Mouse (Mus musculus): ENCODE results near the gene 1700067K01Rik. TPM values are rescaled to one million over a fixed set of nuclear protein-coding genes. Genes with fewer than 3 reads are reported as not detected.
"Not testable (repeated sequence)": the region's sequence is repeated elsewhere in the genome, so short reads cannot be mapped to it uniquely, and the experiment has no call there.

The 1700067K01Rik gene
- polyA plus RNA-seq, 1 experiment from 2014 or later = 0.77 TPM

- no peak overlapping the region for H3K27ac ChIP-seq (ENCODE audit: low read depth, low read length)
- no peak overlapping the region for H3K4me2 ChIP-seq (ENCODE audit: low read depth)
- H3K9ac ChIP-seq (ENCODE audit: low read length) = no peak overlapping the region
- H3K9me3 ChIP-seq (ENCODE audit: control insufficient read depth, low read length) = no peaks in the 10 kb centered on the region
- H3K27me3 ChIP-seq (ENCODE audit: control insufficient read depth, insufficient read depth, low read length) = no peaks in the 10 kb centered on the region
- DNase-seq (ENCODE audit: low spot score) (no peak), ATAC-seq (ENCODE audit: insufficient read depth, low FRiP score, low TSS enrichment) (no peak)
- WGBS = 94% methylated on average over 1 of the region's 1 CpGs
- peaks cover 18% of the 10 kb centered on the region for H3K36me3 ChIP-seq (ENCODE audit: control insufficient read depth, insufficient read depth, low read length)
- no peak overlapping the region for H3K4me3 ChIP-seq (ENCODE audit: low read depth, low read length)
- no peaks in the 10 kb centered on the region for H3K4me1 ChIP-seq (ENCODE audit: control insufficient read depth, insufficient read depth, low read length)
These were observed 21.1 kb upstream of the 1700067K01Rik start for GRCm38 (mm10) chr8:83980250-83980649.

GRCm38 (mm10) chr8:83980845-83981244, 20.5 kb upstream of the 1700067K01Rik start:
- H3K9ac ChIP-seq (ENCODE audit: low read length) = no peak overlapping the region

GRCm38 (mm10) chr8:83981533-83981932, 19.8 kb upstream of the 1700067K01Rik start:
- DNase-seq (ENCODE audit: low spot score) (no peak), ATAC-seq (ENCODE audit: insufficient read depth, low FRiP score, low TSS enrichment) (no peak)
- no peak overlapping the region for H3K27ac ChIP-seq (ENCODE audit: low read depth, low read length)
- peaks cover 22% of the 10 kb centered on the region for H3K36me3 ChIP-seq (ENCODE audit: control insufficient read depth, insufficient read depth, low read length)
- no peaks in the 10 kb centered on the region for H3K9me3 ChIP-seq (ENCODE audit: control insufficient read depth, low read length)
- no peaks in the 10 kb centered on the region for H3K27me3 ChIP-seq (ENCODE audit: control insufficient read depth, insufficient read depth, low read length)
- 95% methylated on average over 7 of the region's 7 CpGs for WGBS
- no peak overlapping the region for H3K4me2 ChIP-seq (ENCODE audit: low read depth)
- no peak overlapping the region for H3K4me3 ChIP-seq (ENCODE audit: low read depth, low read length)
- H3K4me1 ChIP-seq (ENCODE audit: control insufficient read depth, insufficient read depth, low read length) = no peaks in the 10 kb centered on the region
- no peak overlapping the region for H3K9ac ChIP-seq (ENCODE audit: low read length)

More at GRCm38 (mm10) chr8:83980845-83981244, 20.5 kb upstream of the 1700067K01Rik start:
- no peaks in the 10 kb centered on the region for H3K9me3 ChIP-seq (ENCODE audit: control insufficient read depth, low read length)
- H3K4me1 ChIP-seq (ENCODE audit: control insufficient read depth, insufficient read depth, low read length) = no peaks in the 10 kb centered on the region
- no peak overlapping the region for H3K4me2 ChIP-seq (ENCODE audit: low read depth)
- peaks cover 18% of the 10 kb centered on the region for H3K36me3 ChIP-seq (ENCODE audit: control insufficient read depth, insufficient read depth, low read length)
- ATAC-seq (ENCODE audit: insufficient read depth, low FRiP score, low TSS enrichment) (no peak), DNase-seq (ENCODE audit: low spot score) (no peak)
- H3K4me3 ChIP-seq (ENCODE audit: low read depth, low read length) = no peak overlapping the region
- H3K27ac ChIP-seq (ENCODE audit: low read depth, low read length) = no peak overlapping the region
- no peaks in the 10 kb centered on the region for H3K27me3 ChIP-seq (ENCODE audit: control insufficient read depth, insufficient read depth, low read length)
- 89% methylated on average over 8 of the region's 8 CpGs for WGBS

GRCm38 (mm10) chr8:83982449-83982848, 18.9 kb upstream of the 1700067K01Rik start:
- no peaks in the 10 kb centered on the region for H3K4me1 ChIP-seq (ENCODE audit: control insufficient read depth, insufficient read depth, low read length)
- DNase-seq (ENCODE audit: low spot score) = no peak
- ATAC-seq (ENCODE audit: insufficient read depth, low FRiP score, low TSS enrichment) = no peak
- H3K27ac ChIP-seq (ENCODE audit: low read depth, low read length) = no peak overlapping the region
- H3K4me3 ChIP-seq (ENCODE audit: low read depth, low read length) = no peak overlapping the region
- peaks cover 29% of the 10 kb centered on the region for H3K36me3 ChIP-seq (ENCODE audit: control insufficient read depth, insufficient read depth, low read length)
- H3K9ac ChIP-seq (ENCODE audit: low read length) = no peak overlapping the region
- no peaks in the 10 kb centered on the region for H3K27me3 ChIP-seq (ENCODE audit: control insufficient read depth, insufficient read depth, low read length)
- H3K9me3 ChIP-seq (ENCODE audit: control insufficient read depth, low read length) = no peaks in the 10 kb centered on the region
- no peak overlapping the region for H3K4me2 ChIP-seq (ENCODE audit: low read depth)
- WGBS = 86% methylated on average over 4 of the region's 4 CpGs

- 92% methylated on average over 2 of the region's 2 CpGs for WGBS
These were observed 18.1 kb upstream of the 1700067K01Rik start for GRCm38 (mm10) chr8:83983222-83983621.

GRCm38 (mm10) chr8:83989243-83989642, 12.1 kb upstream of the 1700067K01Rik start:
- 91% methylated on average over 7 of the region's 7 CpGs for WGBS
- H3K36me3 ChIP-seq (ENCODE audit: control insufficient read depth, insufficient read depth, low read length) = peaks cover 29% of the 10 kb centered on the region

More at GRCm38 (mm10) chr8:83983222-83983621, 18.1 kb upstream of the 1700067K01Rik start:
- H3K27me3 ChIP-seq (ENCODE audit: control insufficient read depth, insufficient read depth, low read length); H3K4me2 ChIP-seq (ENCODE audit: low read depth); H3K9me3 ChIP-seq (ENCODE audit: control insufficient read depth, low read length); ATAC-seq (ENCODE audit: insufficient read depth, low FRiP score, low TSS enrichment); H3K4me1 ChIP-seq (ENCODE audit: control insufficient read depth, insufficient read depth, low read length); H3K9ac ChIP-seq (ENCODE audit: low read length); H3K27ac ChIP-seq (ENCODE audit: low read depth, low read length); DNase-seq (ENCODE audit: low spot score); H3K4me3 ChIP-seq (ENCODE audit: low read depth, low read length): not testable (repeated sequence)
- peaks cover 30% of the 10 kb centered on the region for H3K36me3 ChIP-seq (ENCODE audit: control insufficient read depth, insufficient read depth, low read length)

GRCm38 (mm10) chr8:83990170-83990569, 11.1 kb upstream of the 1700067K01Rik start:
- no peak for ATAC-seq (ENCODE audit: insufficient read depth, low FRiP score, low TSS enrichment)
- 93% methylated on average over 14 of the region's 14 CpGs for WGBS
- Histone ChIP-seq H3K27me3 (ENCODE audit: control insufficient read depth, insufficient read depth, low read length) (no peaks in the 10 kb centered on the region), H3K4me2 (ENCODE audit: low read depth) (no peak overlapping the region), H3K9ac (ENCODE audit: low read length) (no peak overlapping the region), H3K9me3 (ENCODE audit: control insufficient read depth, low read length) (no peaks in the 10 kb centered on the region), H3K27ac (ENCODE audit: low read depth, low read length) (no peak overlapping the region), H3K36me3 (ENCODE audit: control insufficient read depth, insufficient read depth, low read length) (peaks cover 29% of the 10 kb centered on the region), H3K4me1 (ENCODE audit: control insufficient read depth, insufficient read depth, low read length) (no peaks in the 10 kb centered on the region), H3K4me3 (ENCODE audit: low read depth, low read length) (no peak overlapping the region)
- DNase-seq (ENCODE audit: low spot score) = no peak

More at GRCm38 (mm10) chr8:83989243-83989642, 12.1 kb upstream of the 1700067K01Rik start:
- Histone ChIP-seq H3K27me3 (ENCODE audit: control insufficient read depth, insufficient read depth, low read length) (no peaks in the 10 kb centered on the region), H3K9me3 (ENCODE audit: control insufficient read depth, low read length) (no peaks in the 10 kb centered on the region), H3K4me1 (ENCODE audit: control insufficient read depth, insufficient read depth, low read length) (no peaks in the 10 kb centered on the region), H3K27ac (ENCODE audit: low read depth, low read length) (no peak overlapping the region), H3K9ac (ENCODE audit: low read length) (no peak overlapping the region), H3K4me2 (ENCODE audit: low read depth) (no peak overlapping the region), H3K4me3 (ENCODE audit: low read depth, low read length) (no peak overlapping the region)
- DNase-seq (ENCODE audit: low spot score) = no peak
- no peak for ATAC-seq (ENCODE audit: insufficient read depth, low FRiP score, low TSS enrichment)

GRCm38 (mm10) chr8:83992488-83992887, 8.8 kb upstream of the 1700067K01Rik start:
- DNase-seq (ENCODE audit: low spot score) (no peak), ATAC-seq (ENCODE audit: insufficient read depth, low FRiP score, low TSS enrichment) (no peak)
- WGBS = 85% methylated on average over 2 of the region's 2 CpGs
- Histone ChIP-seq H3K4me3 (ENCODE audit: low read depth, low read length) (no peak overlapping the region), H3K9ac (ENCODE audit: low read length) (no peak overlapping the region), H3K27me3 (ENCODE audit: control insufficient read depth, insufficient read depth, low read length) (no peaks in the 10 kb centered on the region), H3K9me3 (ENCODE audit: control insufficient read depth, low read length) (no peaks in the 10 kb centered on the region), H3K4me1 (ENCODE audit: control insufficient read depth, insufficient read depth, low read length) (no peaks in the 10 kb centered on the region), H3K4me2 (ENCODE audit: low read depth) (no peak overlapping the region), H3K27ac (ENCODE audit: low read depth, low read length) (no peak overlapping the region), H3K36me3 (ENCODE audit: control insufficient read depth, insufficient read depth, low read length) (peaks cover 18% of the 10 kb centered on the region)

- Histone ChIP-seq H3K27ac (ENCODE audit: low read depth, low read length) (no peak overlapping the region), H3K9ac (ENCODE audit: low read length) (no peak overlapping the region), H3K4me1 (ENCODE audit: control insufficient read depth, insufficient read depth, low read length) (peaks cover 3% of the 10 kb centered on the region; the same call in 1 of the 2 replicates), H3K9me3 (ENCODE audit: control insufficient read depth, low read length) (no peaks in the 10 kb centered on the region), H3K4me3 (ENCODE audit: low read depth, low read length) (no peak overlapping the region), H3K36me3 (ENCODE audit: control insufficient read depth, insufficient read depth, low read length) (peaks cover 17% of the 10 kb centered on the region), H3K4me2 (ENCODE audit: low read depth) (no peak overlapping the region), H3K27me3 (ENCODE audit: control insufficient read depth, insufficient read depth, low read length) (no peaks in the 10 kb centered on the region)
- 91% methylated on average over 3 of the region's 3 CpGs for WGBS
- ATAC-seq (ENCODE audit: insufficient read depth, low FRiP score, low TSS enrichment) (no peak), DNase-seq (ENCODE audit: low spot score) (no peak)
These were observed 7.3 kb upstream of the 1700067K01Rik start for GRCm38 (mm10) chr8:83994030-83994429.

All from neural tube, embryonic 11.5 days (tissue).